Mouse (Mus musculus) midbrain, embryonic 14.5 days (tissue): ENCODE measurements around the gene Cacnb2. TPM values are rescaled to one million over a fixed set of nuclear protein-coding genes. Genes with fewer than 3 reads are reported as not detected.
A peak's percentile ranks its signal among the peaks of the same experiment; 100 is the strongest.

Source experiments
- ATAC-seq: fragments of 200-750 bp; cut with Nextera tagmentation; 2 replicates; pipeline ENCODE4 v1.8.0; 2017; ENCODE audit warnings: moderate number of reproducible peaks, moderate library complexity; ENCODE audit not compliant: low FRiP score, low TSS enrichment
- DNase-seq: peaks from one replicate; pipeline ENCODE4 v3.0.0-alpha.2; 2015
- H3K27ac ChIP-seq: fragments of 300-500 bp; sonication (generic); replicated peaks from 2 replicates; pipeline ENCODE4 v1.5.1; 2014; ENCODE audit warnings: mild to moderate bottlenecking, low read depth, low read length, moderate library complexity
- H3K27me3 ChIP-seq: fragments of 300-500 bp; sonication (generic); 2 replicates; pipeline ENCODE4 v1.6.1; 2014; ENCODE audit warnings: low read length, control low read depth, mixed read lengths; ENCODE audit not compliant: control insufficient read depth, insufficient read depth
- H3K36me3 ChIP-seq: fragments of 300-500 bp; sonication (generic); 2 replicates; pipeline ENCODE4 v1.6.1; 2014; ENCODE audit warnings: low read length, control low read depth; ENCODE audit not compliant: control insufficient read depth, insufficient read depth
- H3K4me1 ChIP-seq: fragments of 300-500 bp; sonication (generic); 2 replicates; pipeline ENCODE4 v1.6.1; 2014; ENCODE audit warnings: mild to moderate bottlenecking, antibody characterized with exemption, low read length, control low read depth; ENCODE audit not compliant: control insufficient read depth, insufficient read depth
- H3K4me2 ChIP-seq: fragments of 300-500 bp; sonication (generic); 2 replicates; pipeline ENCODE4 v1.6.1; 2014; ENCODE audit warnings: mild to moderate bottlenecking, low read length, moderate library complexity
- H3K4me3 ChIP-seq: fragments of 300-500 bp; sonication (generic); replicated peaks from 2 replicates; pipeline ENCODE4 v1.5.1; 2014; ENCODE audit warnings: low read depth, low read length
- H3K9ac ChIP-seq: fragments of 300-500 bp; sonication (generic); replicated peaks from 2 replicates; pipeline ENCODE4 v1.6.1; 2014; ENCODE audit warnings: mild to moderate bottlenecking, low read length, moderate library complexity
- H3K9me3 ChIP-seq: fragments of 300-500 bp; sonication (generic); 2 replicates; pipeline ENCODE4 v1.6.1; 2016; ENCODE audit warnings: low read length, control low read depth, mixed read lengths; ENCODE audit not compliant: control insufficient read depth
- WGBS: fragments of 180-500 bp; shearing (Covaris S2); extraction: QIAGEN DNeasy Blood & Tissue Kit; methylation state at CpG from one replicate; pipeline ENCODE4 v1.1.7; 2014; 5-methylcytosine and 5-hydroxymethylcytosine counted together
- polyA plus RNA-seq: library from polyadenylated mRNA; unstranded; fragments of >200 nt; fragmentation: Nextera tagmentation; extraction: Ambion mirVana; gene quantifications from 2 replicates; pipeline ENCODE4 v1.2.1, GENCODE M21; 2014

Cacnb2 gene
- polyA plus RNA-seq, 1 experiment from 2014 or later, result 5.9 TPM

DNA sequence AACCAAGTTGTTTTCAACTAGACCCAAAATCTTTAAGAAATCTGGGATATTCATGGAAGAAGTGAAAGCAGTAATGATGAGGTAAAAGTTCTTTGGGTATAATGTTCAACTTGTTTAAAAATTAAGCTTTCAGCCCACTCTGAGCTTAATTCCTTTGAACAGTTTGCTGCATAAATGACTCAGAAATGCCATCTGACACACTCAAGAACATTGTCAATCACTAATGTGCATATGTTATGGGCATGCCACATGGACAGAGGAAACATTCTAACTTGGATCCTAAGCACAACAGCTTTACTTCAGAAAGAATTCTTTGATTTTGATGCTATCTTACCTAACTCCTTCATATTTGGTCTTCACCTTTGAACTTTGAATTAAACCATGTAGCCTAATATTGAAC lies 81.3 kb downstream of the Cacnb2 start:
- no peak overlapping the region for H3K27ac ChIP-seq
- no peak overlapping the region for H3K4me3 ChIP-seq
- no peaks in the 10 kb centered on the region for H3K9me3 ChIP-seq
- no peaks in the 10 kb centered on the region for H3K36me3 ChIP-seq
- DNase-seq (no peak), ATAC-seq (no peak)
- no peak overlapping the region for H3K4me2 ChIP-seq
- no peaks in the 10 kb centered on the region for H3K4me1 ChIP-seq
- H3K9ac ChIP-seq, result no peak overlapping the region
- no peaks in the 10 kb centered on the region for H3K27me3 ChIP-seq

DNA sequence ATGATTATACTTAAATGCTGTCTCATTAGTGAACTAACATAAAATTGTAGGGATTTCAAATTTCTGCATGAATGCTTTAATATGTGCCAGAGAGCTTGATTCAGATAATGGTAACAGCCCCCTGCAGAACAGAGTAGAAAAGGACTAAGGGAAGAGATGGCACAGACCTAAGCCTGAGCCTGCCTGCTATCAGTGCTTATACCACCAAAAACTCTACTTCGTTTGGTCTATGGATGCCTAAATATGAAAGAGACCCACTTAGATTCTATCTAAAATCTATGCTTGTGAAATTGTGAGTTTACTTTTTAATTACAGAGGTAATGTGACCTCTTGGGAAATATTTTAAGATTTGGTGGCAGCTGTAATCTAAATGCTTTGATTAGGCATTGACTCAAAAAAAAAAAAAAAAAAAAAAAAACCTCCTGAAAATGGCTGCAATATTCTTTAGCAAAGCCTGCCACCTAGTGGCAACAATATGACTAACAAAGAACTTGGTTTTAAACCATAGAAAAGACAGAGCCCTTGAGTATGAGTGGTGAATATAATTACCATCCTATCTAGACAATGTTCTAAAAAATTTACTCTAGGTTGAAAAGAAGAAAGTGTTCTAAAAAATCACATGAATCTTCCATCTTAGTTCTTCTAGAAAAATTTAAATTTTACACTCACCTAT lies 100.2 kb downstream of the Cacnb2 start:
- no peaks in the 10 kb centered on the region for H3K36me3 ChIP-seq
- DNase-seq (peak; percentile 89), ATAC-seq (no peak)
- H3K4me1 ChIP-seq, result no peaks in the 10 kb centered on the region
- no peak overlapping the region for H3K9ac ChIP-seq
- no peak overlapping the region for H3K4me2 ChIP-seq
- H3K27me3 ChIP-seq, result no peaks in the 10 kb centered on the region
- no peaks in the 10 kb centered on the region for H3K9me3 ChIP-seq
- no peak overlapping the region for H3K27ac ChIP-seq
- 86% methylated on average over 1 of the region's 1 CpGs for WGBS
- no peak overlapping the region for H3K4me3 ChIP-seq

DNA sequence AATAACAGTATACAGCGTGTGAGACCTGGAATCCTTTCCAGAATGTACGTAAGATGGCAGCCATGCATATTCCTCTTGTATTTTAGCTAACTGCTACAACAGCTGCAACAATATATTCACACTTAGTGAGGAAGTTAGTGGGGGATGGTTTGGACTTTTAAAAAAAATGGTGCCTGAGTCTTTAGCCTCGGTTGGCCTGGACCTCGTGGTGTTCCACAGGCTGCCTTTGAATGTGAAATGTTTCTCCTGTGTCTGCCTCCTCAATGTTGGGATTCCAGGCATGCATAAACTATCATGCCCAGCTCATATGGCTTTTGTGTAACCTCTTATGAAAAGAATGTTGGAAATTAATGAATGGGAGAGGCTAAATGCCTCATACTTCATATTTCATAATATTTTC lies 100.8 kb downstream of the Cacnb2 start:
- no peak overlapping the region for H3K9ac ChIP-seq
- H3K4me3 ChIP-seq, result no peak overlapping the region
- H3K27ac ChIP-seq, result no peak overlapping the region
- DNase-seq (no peak), ATAC-seq (no peak)
- no peaks in the 10 kb centered on the region for H3K9me3 ChIP-seq
- WGBS, result 90% methylated on average over 4 of the region's 4 CpGs
- H3K36me3 ChIP-seq, result no peaks in the 10 kb centered on the region
- H3K4me2 ChIP-seq, result no peak overlapping the region
- no peaks in the 10 kb centered on the region for H3K27me3 ChIP-seq
- no peaks in the 10 kb centered on the region for H3K4me1 ChIP-seq

DNA sequence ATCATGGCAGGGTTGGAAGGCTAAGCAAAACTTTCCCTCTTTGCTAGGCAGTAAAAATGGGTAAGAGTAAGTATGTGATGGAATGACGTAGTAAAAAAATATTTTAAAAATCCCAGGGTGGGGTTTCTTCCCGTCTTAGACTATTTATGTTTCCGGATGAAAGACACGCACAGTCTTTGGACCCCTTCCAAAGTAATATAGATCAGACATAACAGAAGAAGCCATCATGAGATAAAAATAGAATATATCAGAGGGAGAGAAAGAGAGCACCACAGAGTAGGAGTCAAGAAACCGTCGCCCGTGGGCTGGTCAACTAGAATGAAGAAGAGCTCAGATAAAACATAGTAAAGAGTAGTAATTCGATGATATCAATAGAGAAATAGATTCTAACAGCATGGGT lies 107.4 kb downstream of the Cacnb2 start:
- ATAC-seq, result no peak
- Histone ChIP-seq H3K4me1 (no peaks in the 10 kb centered on the region), H3K9ac (no peak overlapping the region), H3K4me3 (no peak overlapping the region), H3K27me3 (no peaks in the 10 kb centered on the region), H3K36me3 (no peaks in the 10 kb centered on the region), H3K9me3 (no peaks in the 10 kb centered on the region), H3K4me2 (no peak overlapping the region), H3K27ac (no peak overlapping the region)
- WGBS, result 94% methylated on average over 8 of the region's 8 CpGs
- DNase-seq, result no peak

DNA sequence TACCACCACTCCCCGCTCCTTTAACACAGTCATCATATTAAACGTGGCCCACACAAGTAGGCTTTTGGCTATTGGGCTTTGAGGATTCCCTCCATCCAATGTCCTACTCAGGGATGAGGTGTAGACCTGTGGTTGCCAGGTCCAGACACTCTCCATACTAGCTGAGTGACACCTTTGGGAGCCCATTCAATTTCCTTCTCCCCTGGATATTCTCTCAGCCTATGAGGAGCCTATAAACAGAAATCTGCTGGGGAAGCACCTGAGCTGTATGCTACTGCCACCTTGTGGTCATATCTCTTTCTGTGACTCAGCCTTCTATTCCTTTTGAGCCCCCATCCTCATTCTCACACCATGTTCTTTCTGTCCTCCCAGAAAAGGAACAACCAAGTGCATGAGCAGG lies 108.9 kb downstream of the Cacnb2 start:
- Histone ChIP-seq H3K27me3 (no peaks in the 10 kb centered on the region), H3K36me3 (no peaks in the 10 kb centered on the region), H3K27ac (no peak overlapping the region), H3K4me2 (no peak overlapping the region), H3K4me3 (no peak overlapping the region), H3K9ac (no peak overlapping the region), H3K4me1 (no peaks in the 10 kb centered on the region), H3K9me3 (no peaks in the 10 kb centered on the region)
- ATAC-seq, result 0 out of 2 replicates have a peak, but pooled peaks have one; percentile 39
- WGBS, result 96% methylated on average over 2 of the region's 2 CpGs
- peak; percentile 68 for DNase-seq

DNA sequence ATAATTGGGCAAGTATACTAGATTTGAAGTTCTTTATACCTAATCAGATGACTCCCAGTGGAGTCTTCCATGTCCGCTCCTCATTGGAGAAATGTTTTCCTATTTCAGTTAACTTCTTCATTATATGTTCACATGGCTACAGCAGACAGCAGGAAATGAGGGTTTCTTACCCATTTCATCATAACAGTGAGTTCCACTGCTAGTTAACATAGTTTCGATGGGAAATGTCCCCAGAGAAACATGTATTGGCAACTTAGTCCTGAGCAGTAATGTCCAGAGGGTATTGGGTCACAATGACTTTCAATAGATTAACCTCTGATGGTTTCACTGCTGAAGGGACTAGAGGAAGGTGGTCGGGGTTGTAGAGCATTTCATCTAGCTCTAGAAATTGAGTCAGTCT lies 110.2 kb downstream of the Cacnb2 start:
- H3K27ac ChIP-seq, result no peak overlapping the region
- H3K4me2 ChIP-seq, result no peak overlapping the region
- H3K4me1 ChIP-seq, result no peaks in the 10 kb centered on the region
- no peaks in the 10 kb centered on the region for H3K27me3 ChIP-seq
- H3K36me3 ChIP-seq, result no peaks in the 10 kb centered on the region
- no peak overlapping the region for H3K4me3 ChIP-seq
- H3K9ac ChIP-seq, result no peak overlapping the region
- no peaks in the 10 kb centered on the region for H3K9me3 ChIP-seq
- DNase-seq (no peak), ATAC-seq (no peak)
- WGBS, result 91% methylated on average over 3 of the region's 3 CpGs

DNA sequence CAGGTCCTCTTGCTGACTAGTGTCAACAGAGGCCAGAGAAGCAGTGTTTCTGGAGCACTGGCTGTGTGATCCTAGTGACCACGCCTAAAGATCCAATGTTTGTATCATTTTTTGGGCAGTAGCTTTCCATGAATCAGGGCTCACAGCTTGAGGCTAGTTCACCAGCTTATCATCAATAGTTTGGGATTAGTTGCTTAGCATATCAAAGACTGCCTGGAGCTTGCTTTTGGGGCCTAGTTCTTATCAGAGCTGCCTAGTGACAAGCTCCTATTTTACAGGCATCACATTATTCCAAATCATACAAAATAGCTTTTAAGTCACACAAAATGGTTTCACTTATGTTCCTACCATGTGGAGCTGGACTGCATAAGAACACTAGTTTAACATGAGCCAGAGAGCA lies 113.8 kb downstream of the Cacnb2 start:
- H3K9ac ChIP-seq, result no peak overlapping the region
- no peaks in the 10 kb centered on the region for H3K4me1 ChIP-seq
- no peaks in the 10 kb centered on the region for H3K27me3 ChIP-seq
- H3K9me3 ChIP-seq, result no peaks in the 10 kb centered on the region
- H3K4me2 ChIP-seq, result no peak overlapping the region
- no peaks in the 10 kb centered on the region for H3K36me3 ChIP-seq
- peak; percentile 29 for DNase-seq
- 10% methylated on average over 1 of the region's 1 CpGs for WGBS
- H3K27ac ChIP-seq, result no peak overlapping the region
- no peak for ATAC-seq
- H3K4me3 ChIP-seq, result no peak overlapping the region

DNA sequence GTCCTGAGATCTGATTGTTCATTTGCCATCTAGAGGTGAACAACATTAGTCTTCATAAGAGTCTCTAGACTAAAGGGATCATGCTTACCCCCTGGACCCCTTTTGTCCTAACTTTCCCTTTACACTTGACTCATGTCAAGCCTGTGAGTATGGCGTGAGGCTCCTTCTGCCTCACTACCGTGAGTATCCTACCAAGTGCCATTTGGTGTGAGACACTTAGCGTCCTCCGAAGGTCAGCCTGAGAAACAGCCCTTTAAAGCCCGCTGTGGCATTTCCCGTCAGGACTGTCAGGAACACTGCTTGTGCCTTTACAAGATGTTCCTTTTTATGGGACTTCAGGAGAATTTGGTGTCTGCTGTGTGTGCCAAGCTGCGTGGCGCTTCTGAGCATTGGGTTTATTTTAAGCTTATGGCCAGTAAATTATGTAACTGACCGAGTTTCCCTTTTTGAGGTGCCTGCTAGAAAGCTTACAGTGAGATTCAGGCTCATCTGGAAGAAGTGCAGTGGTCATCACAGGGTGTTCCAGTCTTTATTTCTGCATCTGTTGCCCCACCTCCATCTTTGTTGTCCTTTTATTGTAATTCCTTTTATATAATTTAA lies 116.3 kb downstream of the Cacnb2 start:
- no peak overlapping the region for H3K9ac ChIP-seq
- no peak overlapping the region for H3K4me3 ChIP-seq
- H3K27ac ChIP-seq, result no peak overlapping the region
- no peaks in the 10 kb centered on the region for H3K27me3 ChIP-seq
- no peaks in the 10 kb centered on the region for H3K4me1 ChIP-seq
- DNase-seq (no peak), ATAC-seq (no peak)
- no peak overlapping the region for H3K4me2 ChIP-seq
- 94% methylated on average over 9 of the region's 9 CpGs for WGBS
- no peaks in the 10 kb centered on the region for H3K9me3 ChIP-seq
- H3K36me3 ChIP-seq, result no peaks in the 10 kb centered on the region

DNA sequence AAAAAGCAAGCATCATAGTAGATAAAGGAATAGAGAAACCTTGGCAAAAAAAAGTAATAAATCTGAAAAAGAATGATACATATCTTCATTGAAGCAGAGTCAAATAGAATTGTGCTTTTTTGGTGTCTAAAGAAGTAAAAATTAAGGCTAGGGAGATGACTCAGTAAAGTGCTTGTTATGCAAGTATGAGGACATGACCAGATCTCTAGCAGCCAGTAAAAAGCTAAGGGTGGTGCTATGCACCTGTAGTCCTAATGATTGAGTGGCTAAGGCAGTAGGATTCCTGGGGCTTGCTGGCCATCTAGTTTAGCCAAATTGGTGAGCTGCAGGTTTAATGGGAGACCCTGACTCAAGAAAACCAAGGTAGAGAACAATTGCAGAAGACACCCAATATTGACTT lies 122.5 kb downstream of the Cacnb2 start:
- Histone ChIP-seq H3K9ac (no peak overlapping the region), H3K27ac (no peak overlapping the region), H3K9me3 (no peaks in the 10 kb centered on the region), H3K4me3 (no peak overlapping the region), H3K27me3 (no peaks in the 10 kb centered on the region), H3K36me3 (no peaks in the 10 kb centered on the region), H3K4me1 (no peaks in the 10 kb centered on the region), H3K4me2 (no peak overlapping the region)
- ATAC-seq, result no peak
- no peak for DNase-seq
